In the genomic region with DNA sequence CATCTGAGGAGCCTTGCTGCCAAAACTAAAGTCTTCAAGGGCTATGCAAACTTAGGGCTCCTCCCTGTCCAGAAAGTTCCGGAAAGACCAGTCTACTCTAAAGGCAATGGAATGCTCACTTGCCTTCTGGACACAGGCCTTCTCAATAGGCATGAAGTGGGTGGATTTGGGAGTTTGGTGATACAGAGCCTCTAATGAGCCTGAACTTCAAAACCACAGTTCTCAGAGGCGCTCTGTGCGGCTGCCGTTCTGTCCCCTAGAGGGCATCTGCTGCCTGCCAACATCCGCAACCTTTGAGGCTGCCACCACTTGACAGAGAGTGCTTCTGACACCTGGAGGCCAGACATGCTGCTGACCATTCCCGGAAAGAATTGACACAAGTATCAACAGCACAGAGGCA, we compare ENCODE assay signal across 9 mouse cellular contexts. TPM values are rescaled to one million over a fixed set of nuclear protein-coding genes. Genes with fewer than 3 reads are reported as not detected.
DNase-seq lines count a peak whose midpoint lies in the region; ATAC-seq and TF ChIP-seq lines count a peak whose summit lies in the region.
"Had no signal": no experiment of that assay in that cellular context is flagged by ENCODE, and none has a peak within 500 bp of the region (broad histone marks: within the 10 kb centered on the region; RNA-seq: fewer than 3 reads in every experiment).

No protein-coding gene starts in this region.

- no peak overlapping the region for H3K9ac ChIP-seq in heart, embryonic 11.5 days (ENCODE audit: low read depth, low read length)
- H3K9ac ChIP-seq: liver, embryonic 15.5 days had no signal

- H3K9me3 ChIP-seq in heart, embryonic 11.5 days (replicated peaks; ENCODE audit: control insufficient read depth, low read length), result peaks cover 3% of the 10 kb centered on the region; the same call in 1 of the 2 replicates
- H3K9me3 ChIP-seq in E14TG2a.4 (ENCODE audit: low read length), result no peaks in the 10 kb centered on the region
- H3K9me3 ChIP-seq: liver, embryonic 15.5 days had no signal

- no peak overlapping the region for H3K4me2 ChIP-seq in heart, embryonic 11.5 days
- H3K4me2 ChIP-seq: liver, embryonic 15.5 days had no signal

- no peak overlapping the region for H3K4me3 ChIP-seq in heart, embryonic 11.5 days (ENCODE audit: low read depth, low read length)
- no peak overlapping the region for H3K4me3 ChIP-seq in E14TG2a.4 (replicated peaks; ENCODE audit: low read length)
- no peak overlapping the region for H3K4me3 ChIP-seq in embryonic fibroblast, embryonic 13.5 days (ENCODE audit: insufficient read depth, low read length)
- H3K4me3 ChIP-seq: liver, embryonic 15.5 days had no signal

- DNase-seq in heart, postnatal 10 days, result peak; percentile 46 to 55
- no peak for DNase-seq in gastrocnemius, postnatal 10 days

- H3K27me3 ChIP-seq in heart, embryonic 11.5 days (ENCODE audit: control insufficient read depth, insufficient read depth, low read length), result no peaks in the 10 kb centered on the region
- H3K27me3 ChIP-seq in E14TG2a.4 (ENCODE audit: insufficient read depth, low read length), result peaks cover 16% of the 10 kb centered on the region
- H3K27me3 ChIP-seq: liver, embryonic 15.5 days had no signal

- peaks cover 5% of the 10 kb centered on the region for H3K36me3 ChIP-seq in heart, embryonic 11.5 days (ENCODE audit: control insufficient read depth, insufficient read depth, low read length)
- H3K36me3 ChIP-seq in E14TG2a.4 (ENCODE audit: insufficient read depth, low read length), result no peaks in the 10 kb centered on the region
- H3K36me3 ChIP-seq: liver, embryonic 15.5 days had no signal

- TF ChIP-seq POLR2A in embryonic fibroblast, embryonic 13.5 days (IDR thresholded peaks at IDR 0.05; ENCODE audit: low read depth, low read length), result no peak

- intact Hi-C loops in heart, postnatal 10 days (cut with DNase I), result no loop called here

- peak; percentile 13; the same call in 1 of the 2 replicates for TF ChIP-seq CTCF in E14TG2a.4 (conservative IDR thresholded peaks at IDR 0.05; ENCODE audit: low read length)
- TF ChIP-seq CTCF in embryonic fibroblast, embryonic 13.5 days (IDR thresholded peaks at IDR 0.05; ENCODE audit: borderline replicate concordance, insufficient read depth, low read length), result peak; percentile 47; the same call in 1 of the 2 replicates

- 22% methylated on average over 6 of the region's 6 CpGs for WGBS in heart, embryonic 11.5 days (ENCODE audit: insufficient replicate concordance)

- H3K4me1 ChIP-seq in heart, embryonic 11.5 days (ENCODE audit: control insufficient read depth, insufficient read depth, low read length), result 0 out of 2 replicates have a peak, but pooled peaks cover 2% of the 10 kb centered on the region
- peaks cover 3% of the 10 kb centered on the region; the same call in 1 of the 2 replicates for H3K4me1 ChIP-seq in E14TG2a.4 (replicated peaks; ENCODE audit: low read depth, low read length)
- H3K4me1 ChIP-seq in embryonic fibroblast, embryonic 13.5 days (ENCODE audit: control insufficient read depth, insufficient read depth, low read length), result no peaks in the 10 kb centered on the region
- H3K4me1 ChIP-seq: liver, embryonic 15.5 days had no signal

- ATAC-seq in heart, embryonic 11.5 days (replicated peaks; ENCODE audit: insufficient number of reproducible peaks, low FRiP score, low TSS enrichment), result no peak
- peak; percentile 83 for ATAC-seq in megakaryocyte progenitor cell, adult 5-6 weeks (replicated peaks; ENCODE audit: poor library complexity)
- no peak for ATAC-seq in erythroblast, adult 5-6 weeks (replicated peaks; ENCODE audit: low FRiP score, poor library complexity, severe bottlenecking)
- ATAC-seq in inflammation-experienced regulatory T-cells, adult 6 months, result no peak

- no peak overlapping the region for H3K27ac ChIP-seq in heart, embryonic 11.5 days (ENCODE audit: low read depth, low read length)
- H3K27ac ChIP-seq in embryonic fibroblast, embryonic 13.5 days (ENCODE audit: insufficient read depth, low read length), result no peak overlapping the region
- H3K27ac ChIP-seq: liver, embryonic 15.5 days had no signal

RNA-seq across cellular contexts. Expression of a gene that starts 40.5 kb away (rescaled TPM):
- total RNA-seq in heart, postnatal 10 days (2021), result 100 to 1,000 TPM; 290 to 325 TPM
- polyA plus RNA-seq in heart, embryonic 11.5 days (2014; fragmentation: Nextera tagmentation; extraction: Ambion mirVana), result 9.2 and 12.6 TPM in 2 replicates
- polyA plus RNA-seq in embryonic fibroblast, embryonic 13.5 days (2011; ENCODE audit: insufficient read length, low read depth, missing spikeins), result 0.15 and 0.21 TPM in 2 replicates
- 0.39 TPM in 1 of 2 replicates, not detected in the other for total RNA-seq in megakaryocyte progenitor cell, adult 5-6 weeks (2015)
- 0.46 and 1.6 TPM in 2 replicates for total RNA-seq in megakaryocyte progenitor cell, adult 5-6 weeks (2017)
- not detected in 2 replicates for total RNA-seq in erythroblast, adult 5-6 weeks (2015; ENCODE audit: low replicate concordance)
- total RNA-seq in erythroblast, adult 5-6 weeks (2017; ENCODE audit: low replicate concordance), result 0.51 TPM in 1 of 2 replicates, not detected in the other
- not detected for polyA plus RNA-seq in inflammation-experienced regulatory T-cells, adult 6 months (2017; shearing (Covaris generic))
- total RNA-seq in gastrocnemius, postnatal 10 days (2021), result 100 to 1,000 TPM; 478 to 505 TPM

RNA-seq across cellular contexts. Expression of a gene that starts 47.6 kb away (rescaled TPM):
- total RNA-seq in heart, postnatal 10 days (2021), result 10 to 100 TPM; 20.7 to 23.8 TPM
- 27.3 and 35.4 TPM in 2 replicates for polyA plus RNA-seq in heart, embryonic 11.5 days (2014; fragmentation: Nextera tagmentation; extraction: Ambion mirVana)
- polyA plus RNA-seq in embryonic fibroblast, embryonic 13.5 days (2011; ENCODE audit: insufficient read length, low read depth, missing spikeins), result 14.9 and 18.2 TPM in 2 replicates
- total RNA-seq in megakaryocyte progenitor cell, adult 5-6 weeks (2015), result 65.7 and 71.0 TPM in 2 replicates
- total RNA-seq in megakaryocyte progenitor cell, adult 5-6 weeks (2017), result 48.4 and 53.7 TPM in 2 replicates
- 14.8 and 17.6 TPM in 2 replicates for total RNA-seq in erythroblast, adult 5-6 weeks (2015; ENCODE audit: low replicate concordance)
- 15.0 and 17.6 TPM in 2 replicates for total RNA-seq in erythroblast, adult 5-6 weeks (2017; ENCODE audit: low replicate concordance)
- 10 to 100 TPM; 29.6 to 38.3 (median 37.2) TPM for polyA plus RNA-seq in inflammation-experienced regulatory T-cells, adult 6 months (2017; shearing (Covaris generic))
- total RNA-seq in gastrocnemius, postnatal 10 days (2021), result 10 to 100 TPM in 1 of 2 experiments, 1 to 10 TPM in 1; 9.9 to 12.9 TPM

Comparison
In these comparisons a context has a peak if more than half of its experiments do, and no peak if none do; other contexts are left out.
1. RNA of a gene that starts 40.5 kb away (total RNA-seq): 478 to 505 TPM in gastrocnemius, postnatal 10 days and 290 to 325 TPM in heart, postnatal 10 days; 0.51 TPM in erythroblast, adult 5-6 weeks and 0.39 to 1.6 TPM in megakaryocyte progenitor cell, adult 5-6 weeks; every median in the first group is over 100 times any median in the second.